Mouse (Mus musculus): ENCODE measurements around the gene Plpp1.

- TF ChIP-seq CHD2 (IDR thresholded peaks at IDR 0.05; ENCODE audit: low read depth, low read length) (no peak), HCFC1 (IDR thresholded peaks at IDR 0.05; ENCODE audit: borderline replicate concordance, insufficient read depth, low read length) (no peak)
Observed at GRCm38 (mm10) chr13:112862978-112863677, 62.5 kb downstream of the Plpp1 start.

Data from ES-E14 (cell line).